In the genomic region with DNA sequence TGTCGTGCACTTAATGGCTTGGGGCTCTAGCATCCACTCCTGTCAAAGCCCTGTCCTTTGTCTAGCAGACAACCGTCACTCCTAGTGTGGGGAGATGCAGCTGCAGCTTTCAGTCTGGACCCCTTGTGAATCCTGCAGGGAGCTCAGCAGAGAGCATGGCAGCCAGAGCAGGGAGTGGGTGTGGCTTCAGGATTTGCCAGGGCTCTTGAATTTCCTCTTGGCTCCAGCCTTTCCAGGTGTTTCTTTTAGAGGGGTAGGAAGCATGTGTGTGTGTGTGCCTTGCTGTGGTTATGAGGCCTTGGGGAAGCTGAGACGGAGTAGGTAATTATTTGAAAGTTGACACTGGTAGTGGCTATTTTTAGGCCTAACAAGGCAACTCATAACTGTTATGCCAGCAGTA, we compare ENCODE assay signal across 10 mouse cellular contexts.
DNase-seq lines count a peak whose midpoint lies in the region; ATAC-seq and TF ChIP-seq lines count a peak whose summit lies in the region.
"Had no signal": no experiment of that assay in that cellular context is flagged by ENCODE, and none has a peak within 500 bp of the region (broad histone marks: within the 10 kb centered on the region; RNA-seq: fewer than 3 reads in every experiment).

No protein-coding gene starts in this region.

- WGBS in midbrain, embryonic 12.5 days = 31% methylated on average over 3 of the region's 3 CpGs
- WGBS in midbrain, postnatal 0 days = 28% methylated on average over 3 of the region's 3 CpGs
- 12% methylated on average over 3 of the region's 3 CpGs for WGBS in limb, embryonic 15.5 days

- H3K9me3 ChIP-seq in midbrain, embryonic 12.5 days = no peaks in the 10 kb centered on the region
- no peaks in the 10 kb centered on the region for H3K9me3 ChIP-seq in midbrain, postnatal 0 days (ENCODE audit: low read length)
- H3K9me3 ChIP-seq in limb, embryonic 15.5 days = no peaks in the 10 kb centered on the region
- H3K9me3 ChIP-seq: liver, embryonic 13.5 days had no signal

- H3K4me1 ChIP-seq in midbrain, embryonic 12.5 days = peaks cover 17% of the 10 kb centered on the region; the same call in 1 of the 2 replicates
- H3K4me1 ChIP-seq in midbrain, postnatal 0 days (ENCODE audit: insufficient read depth, low read length) = 0 out of 2 replicates have a peak, but pooled peaks cover 4% of the 10 kb centered on the region
- peaks cover 40% of the 10 kb centered on the region for H3K4me1 ChIP-seq in limb, embryonic 15.5 days
- H3K4me1 ChIP-seq: liver, embryonic 13.5 days had no signal

- no peak overlapping the region for H3K4me2 ChIP-seq in midbrain, embryonic 12.5 days (replicated peaks)
- no peak overlapping the region for H3K4me2 ChIP-seq in midbrain, postnatal 0 days (ENCODE audit: low read depth, low read length, poor library complexity, severe bottlenecking)
- H3K4me2 ChIP-seq in limb, embryonic 15.5 days = no peak overlapping the region
- H3K4me2 ChIP-seq: liver, embryonic 13.5 days had no signal

- H3K27ac ChIP-seq in midbrain, embryonic 12.5 days (replicated peaks) = peak overlapping the region; percentile 42; the same call in 1 of the 2 replicates
- H3K27ac ChIP-seq in midbrain, postnatal 0 days (ENCODE audit: low read depth, low read length) = no peak overlapping the region
- peak overlapping the region; percentile 60 for H3K27ac ChIP-seq in limb, embryonic 15.5 days
- H3K27ac ChIP-seq: liver, embryonic 13.5 days had no signal

- no peak for TF ChIP-seq CTCF in midbrain, postnatal 0 days (IDR thresholded peaks at IDR 0.05)

- H3K9ac ChIP-seq in midbrain, embryonic 12.5 days (replicated peaks) = no peak overlapping the region
- no peak overlapping the region for H3K9ac ChIP-seq in midbrain, postnatal 0 days (replicated peaks; ENCODE audit: low read length, poor library complexity, severe bottlenecking)
- no peak overlapping the region for H3K9ac ChIP-seq in limb, embryonic 15.5 days
- H3K9ac ChIP-seq: liver, embryonic 13.5 days had no signal

- no peaks in the 10 kb centered on the region for H3K36me3 ChIP-seq in midbrain, embryonic 12.5 days
- no peaks in the 10 kb centered on the region for H3K36me3 ChIP-seq in midbrain, postnatal 0 days (ENCODE audit: insufficient read depth, low read length)
- no peaks in the 10 kb centered on the region for H3K36me3 ChIP-seq in limb, embryonic 15.5 days
- H3K36me3 ChIP-seq: liver, embryonic 13.5 days had no signal

- peak; percentile 42 for ATAC-seq in midbrain, embryonic 12.5 days (ENCODE audit: low FRiP score, low read depth)
- ATAC-seq in midbrain, postnatal 0 days (ENCODE audit: low FRiP score) = no peak
- ATAC-seq in limb, embryonic 15.5 days (ENCODE audit: insufficient number of reproducible peaks, low FRiP score, low TSS enrichment, low read depth) = peak; percentile 69

- DNase-seq in midbrain, postnatal 0 days (ENCODE audit: low spot score) = no peak
- peak; percentile 23 to 67 for DNase-seq in gastrocnemius, adult 8-10 months (ENCODE audit: low spot score in 2 of 2)
- DNase-seq in ovary, postnatal 14 days (ENCODE audit: low spot score) = no peak
- DNase-seq in cerebellum, postnatal 10 days = no peak
- no peak for DNase-seq in thymus, postnatal 0 days (ENCODE audit: low spot score)
- DNase-seq in thymus, postnatal 10 days (ENCODE audit: low spot score in 2 of 2) = no peak
- DNase-seq: kidney, adult 11 months; liver, embryonic 13.5 days had no signal

- no peak overlapping the region for H3K4me3 ChIP-seq in midbrain, embryonic 12.5 days
- H3K4me3 ChIP-seq in midbrain, postnatal 0 days (ENCODE audit: low read depth, low read length) = no peak overlapping the region
- no peak overlapping the region for H3K4me3 ChIP-seq in limb, embryonic 15.5 days
- H3K4me3 ChIP-seq: liver, embryonic 13.5 days had no signal

- H3K27me3 ChIP-seq in midbrain, embryonic 12.5 days = no peaks in the 10 kb centered on the region
- no peaks in the 10 kb centered on the region for H3K27me3 ChIP-seq in midbrain, postnatal 0 days (ENCODE audit: insufficient read depth, low read length)
- H3K27me3 ChIP-seq in limb, embryonic 15.5 days = no peaks in the 10 kb centered on the region
- H3K27me3 ChIP-seq: liver, embryonic 13.5 days had no signal

Comparison
In these comparisons a context has a peak if more than half of its experiments do, and no peak if none do; other contexts are left out.
1. DNase-seq: peak in gastrocnemius, adult 8-10 months (2 of 2); none in midbrain, postnatal 0 days (single experiment), ovary, postnatal 14 days (single experiment), cerebellum, postnatal 10 days (0 of 2), thymus, postnatal 0 days (single experiment) and thymus, postnatal 10 days (0 of 2).